Mouse (Mus musculus): ENCODE measurements around the gene Cyp46a1.

Gene Cyp46a1

DNA sequence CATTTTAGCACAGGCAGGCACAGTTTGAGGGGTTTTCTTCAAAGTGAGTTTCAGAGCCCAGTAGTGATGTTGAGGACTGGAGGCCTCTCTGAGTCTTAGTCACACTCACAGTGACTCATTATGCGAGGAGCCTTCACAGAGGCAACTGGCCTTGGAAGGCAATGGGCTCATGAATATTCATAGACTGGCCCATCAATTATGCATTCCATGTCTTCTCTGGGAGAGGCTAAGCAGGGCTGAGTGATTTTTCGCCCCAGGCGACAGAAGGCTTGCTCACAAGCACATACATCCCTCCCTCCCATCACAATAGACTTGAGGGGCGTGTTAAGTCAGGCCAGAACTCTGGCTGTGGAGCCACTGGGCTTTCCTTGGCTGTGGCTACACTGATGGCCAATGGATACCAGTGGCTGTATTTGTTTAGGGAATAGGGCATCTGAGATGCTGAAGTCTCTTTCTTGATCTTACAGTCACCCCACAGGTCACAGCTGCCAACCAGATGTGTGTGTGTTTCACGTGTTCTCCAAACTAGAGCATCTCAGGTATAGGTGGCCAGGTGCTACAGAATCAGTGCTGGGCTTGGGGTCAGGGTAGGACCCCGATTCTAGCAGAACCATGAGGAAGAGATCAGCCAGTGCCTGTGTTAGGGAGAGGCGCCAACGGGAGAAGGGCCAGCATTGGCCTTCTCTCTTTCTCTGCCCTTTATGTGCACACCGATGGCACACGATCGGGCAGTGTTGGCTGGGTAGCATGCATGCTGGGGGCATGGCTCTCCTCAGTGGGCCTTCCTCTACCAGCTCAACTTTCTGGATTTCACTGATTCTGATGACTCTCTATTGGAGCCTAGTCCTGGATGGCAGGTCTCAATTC lies 62.1 kb downstream of the Cyp46a1 start:
- no peak for DNase-seq (ENCODE audit: low read depth in 2 of 2, low spot score in 2 of 2)

DNA sequence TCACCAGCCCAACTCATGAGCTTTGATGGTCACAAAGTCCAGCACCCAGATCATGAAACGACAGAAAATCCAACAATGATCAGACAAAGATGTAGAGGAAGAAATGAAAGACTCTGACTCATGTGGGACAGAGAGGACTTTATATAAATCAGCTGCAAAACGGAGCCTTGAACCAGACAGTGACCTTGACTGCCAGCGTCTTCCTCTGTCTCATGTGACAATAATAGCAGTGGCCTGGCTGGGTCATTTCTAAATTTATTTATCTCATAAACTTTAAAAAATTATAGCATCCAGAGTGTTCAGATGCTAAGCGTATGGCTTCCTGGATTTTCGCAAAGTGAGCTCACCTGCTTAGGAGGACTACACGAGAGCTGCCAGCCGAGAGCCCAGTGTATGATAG lies 64.5 kb downstream of the Cyp46a1 start:
- DNase-seq (ENCODE audit: low read depth in 2 of 2, low spot score in 2 of 2): no peak

DNA sequence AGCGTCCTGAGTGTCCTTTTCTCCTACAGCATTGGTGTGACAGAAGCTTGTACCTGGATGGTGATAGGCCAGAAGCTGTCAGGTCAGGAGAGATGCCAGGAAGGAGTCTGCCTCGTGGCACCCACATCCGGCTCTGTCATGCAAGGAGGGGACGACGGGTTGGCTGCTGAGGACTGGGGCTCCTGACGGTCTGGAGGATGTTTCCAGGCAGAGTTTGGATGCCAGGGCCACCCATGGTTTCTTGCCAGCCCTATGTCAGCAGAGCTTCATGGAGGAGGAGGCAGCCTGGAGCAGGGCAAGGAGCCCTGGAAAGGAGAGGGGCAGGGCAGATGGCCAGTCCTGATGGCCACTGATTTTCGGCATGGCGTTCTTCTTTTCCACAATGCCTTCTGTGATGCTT lies 65.0 kb downstream of the Cyp46a1 start:
- DNase-seq (ENCODE audit: low read depth in 2 of 2, low spot score in 2 of 2): no peak

GRCm38 (mm10) chr12:108400951-108401350 lies 66.8 kb downstream of the Cyp46a1 start:
- no peak for DNase-seq (ENCODE audit: low read depth in 2 of 2, low spot score in 2 of 2)

DNA sequence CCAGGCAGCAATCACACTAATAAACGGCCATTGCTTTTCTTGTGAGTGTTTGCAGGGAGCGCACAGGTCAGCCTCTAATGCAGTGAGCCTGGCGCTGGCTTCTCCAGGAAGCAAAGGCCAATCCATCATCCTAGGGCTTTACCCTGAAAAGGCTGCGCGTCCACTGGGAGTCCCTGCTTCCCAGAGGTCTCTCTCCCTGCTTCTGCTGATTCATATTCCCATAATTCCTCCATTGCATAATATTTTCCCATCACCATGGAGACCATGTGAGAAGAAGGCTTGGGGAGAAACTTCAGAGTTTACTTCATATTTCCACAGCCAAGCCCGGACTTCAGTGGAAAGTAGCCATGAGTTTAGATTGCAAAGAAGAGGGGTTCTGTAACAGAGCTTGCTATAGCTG lies 69.8 kb downstream of the Cyp46a1 start:
- no peak for DNase-seq (ENCODE audit: low read depth in 2 of 2, low spot score in 2 of 2)

DNA sequence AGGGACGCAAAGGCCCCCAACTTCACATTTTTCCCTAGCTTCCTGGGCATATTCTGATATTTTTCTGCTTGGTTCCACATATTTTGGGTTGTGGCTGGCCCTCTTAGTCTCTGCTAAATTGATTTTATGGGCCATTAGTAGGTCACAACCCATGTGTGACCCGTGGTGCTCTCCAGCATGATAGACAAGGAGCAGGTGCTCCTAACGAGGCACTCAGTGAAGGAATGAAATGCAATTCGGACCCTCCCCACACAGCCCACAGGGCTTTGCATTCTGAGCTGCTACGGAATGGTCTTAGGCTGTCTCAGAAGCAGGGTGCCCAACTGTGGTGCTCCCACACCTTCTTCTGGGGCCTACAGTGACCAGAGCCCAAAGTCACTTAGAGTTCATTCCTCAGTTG lies 74.9 kb downstream of the Cyp46a1 start:
- DNase-seq (ENCODE audit: low read depth in 2 of 2, low spot score in 2 of 2): no peak

DNA sequence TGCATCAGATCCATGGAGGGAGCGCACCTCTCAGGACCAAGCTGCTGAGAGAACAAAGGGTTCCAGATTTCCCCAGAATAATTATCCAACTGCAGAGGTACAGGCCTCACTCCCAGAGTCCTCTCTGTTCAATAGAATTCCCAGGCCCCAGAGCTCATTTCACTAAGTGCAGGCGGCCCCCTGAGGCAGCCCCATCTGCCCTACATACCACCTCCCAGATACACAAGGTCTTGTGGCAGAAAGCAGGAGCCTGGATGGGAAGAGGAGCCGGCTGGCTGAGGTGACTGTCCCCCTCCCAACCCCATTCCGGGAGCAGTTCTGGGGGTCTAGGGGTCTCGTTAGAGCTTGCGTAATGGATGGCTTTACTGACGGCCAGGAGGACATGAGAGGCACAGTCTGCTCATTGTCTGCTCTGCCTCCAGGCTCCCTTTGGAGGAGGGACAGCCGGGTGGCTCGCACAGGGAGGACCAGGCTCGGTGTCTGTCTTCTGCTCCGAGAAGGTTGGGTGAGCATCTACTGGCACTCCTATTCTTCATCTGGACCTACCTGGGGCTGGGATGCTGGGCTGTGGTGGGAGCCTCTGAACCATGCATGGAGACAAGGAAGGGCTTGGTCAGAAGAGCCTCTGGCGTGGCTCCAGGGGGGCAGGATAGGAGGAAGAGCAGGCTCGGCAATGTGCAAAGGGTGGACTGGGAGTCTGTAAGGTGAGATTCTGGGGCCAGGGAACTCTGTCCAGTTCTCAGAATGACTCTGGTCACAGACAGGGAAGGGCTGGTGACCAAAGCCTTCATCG lies 76.4 kb downstream of the Cyp46a1 start:
- no peak for DNase-seq (ENCODE audit: low read depth in 2 of 2, low spot score in 2 of 2)

Data from CD8-positive naive resting alpha-beta T cell, adult 2 months (primary cell).